Mouse (Mus musculus) forebrain, embryonic 13.5 days (tissue): ENCODE data around the gene Gstz1. TPM values are rescaled to one million over a fixed set of nuclear protein-coding genes. Genes with fewer than 3 reads are reported as not detected.

ENCODE experiments used
- ATAC-seq: fragments of 200-750 bp; cut with Nextera tagmentation; 2 replicates; pipeline ENCODE4 v1.8.0; 2017
- H3K27ac ChIP-seq: fragments of 300-500 bp; sonication (generic); 2 replicates; pipeline ENCODE4 v1.5.1; 2015; ENCODE audit warnings: inconsistent platforms, mild to moderate bottlenecking, moderate library complexity
- H3K27me3 ChIP-seq: fragments of 300-500 bp; sonication (generic); 2 replicates; pipeline ENCODE4 v1.6.1; 2015; ENCODE audit warnings: mild to moderate bottlenecking, inconsistent platforms
- H3K36me3 ChIP-seq: fragments of 300-500 bp; sonication (generic); 2 replicates; pipeline ENCODE4 v1.6.1; 2015; ENCODE audit warnings: mild to moderate bottlenecking, inconsistent platforms; ENCODE audit not compliant: poor library complexity, severe bottlenecking
- H3K4me1 ChIP-seq: fragments of 300-500 bp; sonication (generic); 2 replicates; pipeline ENCODE4 v1.6.1; 2015; ENCODE audit warnings: inconsistent platforms
- H3K4me2 ChIP-seq: fragments of 300-500 bp; sonication (generic); 2 replicates; pipeline ENCODE4 v1.6.1; 2015; ENCODE audit warnings: inconsistent platforms, mild to moderate bottlenecking, moderate library complexity
- H3K4me3 ChIP-seq: fragments of 300-500 bp; sonication (generic); 2 replicates; pipeline ENCODE4 v1.5.1; 2015; ENCODE audit warnings: mild to moderate bottlenecking, inconsistent platforms
- H3K9ac ChIP-seq: fragments of 300-500 bp; sonication (generic); 2 replicates; pipeline ENCODE4 v1.6.1; 2015; ENCODE audit warnings: mild to moderate bottlenecking, inconsistent platforms
- H3K9me3 ChIP-seq: fragments of 300-500 bp; sonication (generic); replicated peaks from 2 replicates; pipeline ENCODE4 v1.6.1; 2016; ENCODE audit warnings: inconsistent platforms
- WGBS: fragments of 180-500 bp; shearing (Covaris S2); methylation state at CpG from one replicate; pipeline ENCODE4 v1.1.7; 2015; 5-methylcytosine and 5-hydroxymethylcytosine counted together
- polyA plus RNA-seq: library from polyadenylated mRNA; unstranded; fragments of >200 nt; fragmentation: Nextera tagmentation; extraction: Ambion mirVana; gene quantifications from 2 replicates; pipeline ENCODE4 v1.2.1, GENCODE M21; 2015

Gene Gstz1
- polyA plus RNA-seq, 1 experiment from 2014 or later, result 27.2 TPM

DNA sequence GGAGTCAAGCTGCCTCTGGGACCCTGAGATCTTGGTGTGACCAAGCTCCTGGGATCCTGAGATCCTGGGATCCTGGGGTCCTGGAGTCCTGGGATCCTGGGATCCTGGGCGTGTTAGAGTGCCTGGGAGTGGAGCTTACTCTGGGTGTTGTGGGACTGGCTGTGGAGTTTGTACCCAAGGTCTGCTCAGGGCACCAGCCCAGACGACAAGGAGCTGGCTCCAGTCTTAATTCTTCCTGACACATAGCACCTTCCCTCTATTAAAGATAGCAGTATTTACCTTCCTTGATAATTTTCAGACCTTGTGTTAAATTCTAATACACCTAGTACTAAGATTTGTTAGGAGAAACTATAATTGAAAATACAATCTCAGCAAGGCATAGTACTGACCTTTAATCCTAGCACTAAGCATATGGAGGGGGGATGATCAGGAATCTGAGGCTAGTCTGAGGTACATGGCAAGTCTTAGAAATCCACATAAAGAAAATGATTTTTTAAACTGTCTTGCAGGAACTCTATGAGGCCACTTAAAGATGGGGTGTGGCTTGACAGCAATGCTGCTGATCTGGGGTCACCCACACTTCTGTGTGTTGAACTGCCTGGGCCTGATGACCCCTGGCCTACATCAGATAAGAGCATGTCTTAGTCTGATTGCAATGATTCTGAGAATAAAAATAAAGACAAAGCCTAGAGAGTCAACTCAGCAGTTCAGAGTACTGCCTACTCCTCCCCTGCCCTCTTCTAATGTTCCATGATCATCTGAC is 66.1 kb downstream of the Gstz1 start:
- ATAC-seq, result no peak
- Histone ChIP-seq H3K9me3 (no peaks in the 10 kb centered on the region), H3K9ac (no peak overlapping the region), H3K4me2 (no peak overlapping the region), H3K27me3 (no peaks in the 10 kb centered on the region), H3K4me3 (no peak overlapping the region), H3K27ac (no peak overlapping the region), H3K36me3 (no peaks in the 10 kb centered on the region), H3K4me1 (no peaks in the 10 kb centered on the region)
- WGBS, result 49% methylated on average over 2 of the region's 2 CpGs

Other genes starting within 250 kb of the Gstz1 start
- gene Cipc, start 200.1 kb upstream of the Gstz1 start, polyA plus RNA-seq, result 46.1 and 53.1 TPM in 2 replicates
- 2.3 and 2.7 TPM in 2 replicates for gene Zdhhc22, start 156.7 kb upstream of the Gstz1 start, polyA plus RNA-seq
- gene Tmem63c, start 125.8 kb upstream of the Gstz1 start, polyA plus RNA-seq, result 1.6 and 2.2 TPM in 2 replicates
- gene Ngb, start 44.6 kb upstream of the Gstz1 start, polyA plus RNA-seq, result 0.66 and 1.0 TPM in 2 replicates
- gene Pomt2, start 803 bp downstream of the Gstz1 start, polyA plus RNA-seq, result 10.5 and 12.0 TPM in 2 replicates
- gene Samd15, start 52.6 kb downstream of the Gstz1 start, polyA plus RNA-seq, result 1.3 and 2.5 TPM in 2 replicates
- gene Tmed8, start 53.3 kb downstream of the Gstz1 start, polyA plus RNA-seq, result 2.6 and 3.5 TPM in 2 replicates
- 1.5 and 1.6 TPM in 2 replicates for gene Noxred1, start 91.6 kb downstream of the Gstz1 start, polyA plus RNA-seq
- 68.8 and 73.3 TPM in 2 replicates for gene Vipas39, start 119.1 kb downstream of the Gstz1 start, polyA plus RNA-seq
- 216 and 228 TPM in 2 replicates for gene Ahsa1, start 119.3 kb downstream of the Gstz1 start, polyA plus RNA-seq
- gene Ism2, start 152.5 kb downstream of the Gstz1 start, polyA plus RNA-seq, result 1.5 and 2.6 TPM in 2 replicates
- 50.1 and 50.6 TPM in 2 replicates for gene Sptlc2, start 241.2 kb downstream of the Gstz1 start, polyA plus RNA-seq